Mouse (Mus musculus): ENCODE results near the gene Wwc1.
A peak's percentile ranks its signal among the peaks of the same experiment; 100 is the strongest.

Wwc1 gene

DNA sequence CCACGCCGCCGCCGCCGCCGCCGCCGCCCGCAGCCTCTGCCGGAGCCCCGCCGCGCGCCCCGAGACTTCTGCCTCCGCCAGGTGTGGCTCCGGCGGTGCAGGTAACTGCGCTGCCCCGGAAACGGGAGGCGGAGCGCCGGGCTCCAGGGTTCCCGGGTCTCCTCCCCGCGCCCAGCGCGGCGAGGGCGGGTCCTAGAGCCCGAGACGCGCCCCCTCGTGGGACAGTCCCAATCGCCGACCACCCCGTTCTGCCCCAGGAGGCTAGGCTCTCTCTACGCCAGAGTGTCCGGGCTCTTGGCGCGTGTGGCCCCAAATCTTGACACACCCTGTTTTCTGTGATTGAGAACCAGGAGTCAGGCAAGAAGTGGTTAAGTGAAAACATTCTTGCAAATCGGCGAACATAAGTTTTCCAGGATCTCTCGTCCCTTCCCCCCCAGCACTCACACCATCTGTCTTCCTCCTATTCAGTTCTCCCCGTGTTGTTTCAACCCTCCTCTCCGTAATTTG is at the start of gene Wwc1:
Gene Wwc1 (minus strand): TSS at position 117 of the 507 bp plus-strand sequence.
- no peak for DNase-seq (ENCODE audit: low read depth, low spot score)

DNA sequence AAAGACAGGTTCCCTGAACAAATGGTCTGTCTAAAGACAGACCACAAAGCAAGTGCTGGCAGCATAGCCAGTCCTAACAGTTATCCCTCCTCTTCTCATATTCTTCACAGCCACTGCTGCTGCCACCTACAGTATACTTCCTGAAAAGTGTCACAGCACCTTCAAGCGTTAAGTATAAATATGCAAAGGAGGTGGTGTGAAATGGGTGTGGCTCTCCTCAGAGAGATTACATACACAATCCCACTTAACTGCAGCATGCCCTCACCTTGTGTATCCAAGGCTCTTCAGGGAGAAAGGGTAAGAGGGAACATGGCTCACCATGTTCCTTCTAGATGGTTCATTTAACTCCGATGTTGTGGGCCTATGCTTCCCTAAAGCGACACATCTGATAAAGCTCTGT is 39.7 kb upstream of the Wwc1 start:
- no peak for DNase-seq (ENCODE audit: low read depth, low spot score)

DNA sequence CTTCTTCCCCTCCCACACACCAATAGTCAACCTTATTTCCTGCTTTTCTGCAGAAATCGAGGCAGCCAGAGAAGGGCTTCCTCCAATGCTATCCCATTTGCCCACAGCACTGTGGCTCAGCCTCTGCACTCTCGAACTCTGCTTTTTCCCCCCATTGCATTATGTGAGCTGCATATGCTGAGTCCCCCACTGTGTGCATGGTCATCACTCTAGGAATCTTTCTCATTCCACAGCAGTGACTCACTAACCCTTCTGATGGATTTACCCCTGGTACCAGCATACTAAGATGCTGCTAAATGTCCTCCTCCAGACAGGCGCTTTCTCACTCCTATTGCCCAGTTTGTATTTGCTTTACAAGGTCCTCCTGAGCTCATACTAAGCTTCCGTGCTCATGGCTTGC is 32.9 kb upstream of the Wwc1 start:
- DNase-seq (ENCODE audit: low read depth, low spot score) = no peak

DNA sequence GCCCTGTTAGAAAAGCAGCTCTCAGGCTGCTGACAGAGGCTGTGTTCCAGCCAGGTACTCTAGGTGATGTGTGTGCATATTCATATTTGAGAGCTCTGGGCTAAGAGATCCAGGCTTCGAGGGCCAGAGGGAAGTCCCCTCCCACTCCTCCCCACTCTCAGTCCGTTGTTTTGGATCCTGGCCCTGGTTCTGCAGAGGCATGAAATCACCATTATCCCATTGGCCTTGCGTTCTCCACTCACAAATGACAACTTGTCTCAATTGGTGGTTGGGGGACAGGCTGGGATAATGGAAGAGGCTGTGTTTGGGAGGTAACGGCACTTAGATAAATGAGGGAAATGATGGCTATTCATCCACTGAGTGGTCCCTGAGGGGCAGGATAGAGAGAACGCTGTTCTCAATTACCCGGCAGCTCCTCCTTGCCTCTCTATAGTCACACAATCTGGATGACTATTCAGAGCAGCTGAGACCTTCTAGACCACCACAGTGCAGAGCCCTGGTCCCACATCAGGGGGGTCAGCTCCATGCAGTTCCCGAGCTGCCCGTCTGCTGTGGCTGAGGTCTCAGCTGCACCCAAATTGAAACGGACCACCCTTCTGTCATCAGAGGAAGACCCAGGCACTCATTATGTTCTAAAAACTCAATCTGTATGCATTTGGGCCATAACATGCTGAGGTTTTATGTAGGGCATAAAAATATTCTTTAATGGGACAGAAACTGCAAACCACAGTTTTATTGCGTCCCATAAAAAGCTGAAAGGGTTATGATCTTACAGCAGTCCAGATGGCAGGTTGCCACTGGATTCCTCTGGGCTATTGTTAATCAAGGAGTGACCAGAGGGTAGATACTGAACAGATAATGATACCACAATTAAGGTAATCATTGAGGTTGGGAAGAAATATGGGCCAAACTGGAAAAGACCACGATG is 29.2 kb upstream of the Wwc1 start:
- no peak for DNase-seq (ENCODE audit: low read depth, low spot score)

DNA sequence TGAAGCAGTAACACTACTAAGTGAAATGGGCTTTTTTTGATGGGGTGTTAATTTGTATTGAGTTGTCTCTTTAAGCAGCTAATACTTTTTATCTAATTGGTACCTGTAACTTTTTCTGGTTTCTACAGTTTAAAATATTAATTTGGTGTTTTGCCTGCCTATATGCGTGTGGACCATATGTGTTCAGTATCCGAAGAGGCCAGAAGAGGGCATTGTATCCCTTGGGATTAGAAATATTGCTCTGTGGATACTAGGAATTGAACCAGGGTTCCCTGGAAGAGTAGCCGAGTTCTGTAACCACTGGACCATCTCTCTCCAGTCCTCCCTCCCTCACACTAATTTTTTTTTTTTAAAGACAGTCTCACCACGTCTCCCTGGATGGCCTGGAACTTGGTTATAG is 22.6 kb upstream of the Wwc1 start:
- no peak for DNase-seq (ENCODE audit: low read depth, low spot score)

DNA sequence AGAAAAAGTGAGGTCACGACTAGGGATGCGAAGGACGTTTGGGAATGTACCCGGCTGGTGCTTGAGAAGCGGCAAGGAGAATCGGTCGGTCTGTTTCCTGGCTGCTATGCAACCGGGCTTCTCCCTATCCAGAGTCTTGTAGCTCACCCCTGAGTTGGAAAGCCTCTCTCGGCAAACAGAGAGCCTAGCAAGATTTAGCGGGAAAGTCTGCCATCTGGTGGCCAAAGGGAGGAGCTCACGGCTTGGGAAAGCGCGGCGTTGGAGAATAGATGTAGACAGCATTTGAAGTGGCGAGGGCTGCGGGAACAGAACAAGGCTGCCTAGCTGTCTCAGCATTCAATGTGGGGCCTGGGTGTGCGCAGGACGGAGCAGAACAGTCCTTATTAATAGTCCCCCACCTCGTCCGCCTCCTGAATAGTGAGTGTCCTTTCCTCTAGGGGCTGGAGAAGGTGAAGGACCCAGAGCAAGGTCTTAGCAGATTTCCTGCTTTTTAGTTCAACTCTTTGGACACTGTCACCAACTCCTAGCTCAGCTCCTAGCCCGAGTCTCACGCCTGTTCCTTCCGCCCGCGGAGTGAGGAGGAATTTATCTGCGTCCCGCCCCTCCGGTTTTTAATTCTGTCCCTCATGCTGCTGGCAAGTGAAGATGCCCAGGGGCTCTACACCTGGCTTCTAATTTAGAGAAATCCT is 21.1 kb upstream of the Wwc1 start:
- DNase-seq (ENCODE audit: low read depth, low spot score) = peak; percentile 68

DNA sequence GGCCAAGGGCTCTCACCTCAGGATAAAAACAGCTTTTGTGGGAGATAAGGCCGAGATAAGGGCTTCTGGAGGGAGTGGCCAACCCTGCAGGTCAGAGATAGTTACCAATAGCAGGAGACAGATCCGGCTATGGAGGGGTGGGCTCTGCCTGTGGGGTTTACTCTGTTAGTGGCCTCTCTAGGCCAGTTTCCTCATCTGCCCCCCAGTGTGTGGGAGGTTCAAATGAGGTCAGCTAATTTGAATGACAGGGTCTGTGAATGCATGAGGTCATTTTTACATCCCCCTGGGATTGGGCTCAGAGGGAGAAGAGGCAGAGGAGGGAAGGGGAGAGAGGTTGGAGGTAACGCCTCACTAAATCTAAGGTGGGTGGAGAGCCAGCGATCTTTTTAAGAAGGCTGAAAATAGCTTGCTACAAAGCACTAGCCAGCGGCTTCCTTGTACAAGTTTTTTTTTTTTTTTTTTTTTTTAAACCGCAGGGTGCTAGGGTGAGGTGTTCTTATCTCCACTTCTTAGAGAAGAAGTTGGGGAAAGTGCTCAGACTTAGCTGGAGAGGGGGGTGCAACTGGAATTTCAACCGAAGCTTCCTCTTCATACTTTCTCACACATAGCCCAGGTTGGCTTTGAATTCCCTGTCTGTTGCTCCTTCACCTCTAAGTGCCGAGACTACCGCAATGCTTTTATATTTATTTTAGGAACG is 20.4 kb upstream of the Wwc1 start:
- DNase-seq (ENCODE audit: low read depth, low spot score) = no peak

DNA sequence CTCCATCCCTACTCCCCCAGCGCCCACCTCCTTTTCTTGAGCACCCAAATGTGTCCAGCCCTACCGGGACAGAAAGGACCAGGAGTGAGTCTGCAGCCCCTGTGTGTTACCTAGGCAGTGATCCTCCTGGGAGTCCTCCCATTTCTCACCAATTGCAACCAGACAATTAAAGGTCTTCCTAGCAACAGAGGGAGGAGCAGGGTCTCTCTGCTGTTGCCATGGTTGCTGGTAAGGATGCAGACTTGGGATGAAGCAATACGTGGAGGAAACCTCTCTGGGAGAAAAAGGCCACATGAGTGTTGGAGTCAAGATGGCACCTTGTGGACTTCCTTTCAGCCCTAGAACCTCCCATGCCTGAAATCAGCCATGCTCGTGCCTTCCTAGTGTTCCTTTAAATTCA is 19.7 kb upstream of the Wwc1 start:
- no peak for DNase-seq (ENCODE audit: low read depth, low spot score)

DNA sequence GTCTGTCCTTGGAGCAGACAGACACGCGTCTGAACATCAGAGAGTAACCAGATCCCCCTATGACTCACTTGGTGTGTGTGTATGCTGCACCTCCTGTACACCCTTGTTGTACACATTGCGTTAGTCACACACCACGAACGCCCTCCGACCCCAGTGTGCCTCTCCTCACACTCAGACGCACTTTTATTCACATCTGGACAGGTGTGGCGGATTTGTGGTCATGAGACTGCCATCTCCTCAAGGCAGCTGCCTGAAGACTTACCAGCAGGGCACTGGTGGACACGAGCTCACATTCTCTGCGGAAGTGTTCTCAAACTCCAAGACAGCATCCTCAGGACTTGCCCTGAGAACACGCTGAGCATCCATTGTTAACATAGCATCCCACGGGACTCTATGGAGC is 17.7 kb upstream of the Wwc1 start:
- DNase-seq (ENCODE audit: low read depth, low spot score) = no peak

DNA sequence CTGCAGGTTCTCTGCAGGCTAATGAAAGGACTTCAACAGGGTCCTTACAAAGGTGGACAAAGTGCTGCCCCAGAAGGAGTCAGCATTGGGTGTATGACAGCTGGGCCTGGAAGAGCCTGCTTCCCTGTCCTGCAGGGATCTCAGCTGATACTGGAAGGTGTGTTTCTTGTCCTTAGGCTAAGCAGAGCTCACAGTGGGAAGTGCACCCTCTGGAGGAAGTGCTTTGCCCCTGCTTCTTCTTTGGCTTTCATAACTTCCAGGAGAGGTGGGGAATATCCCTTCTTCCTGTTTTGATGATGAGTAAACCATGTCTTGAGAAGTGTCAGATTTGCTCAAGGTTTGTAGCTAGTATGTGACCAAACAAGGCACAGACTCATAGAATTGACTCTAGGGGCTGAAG is 15.0 kb upstream of the Wwc1 start:
- DNase-seq (ENCODE audit: low read depth, low spot score) = no peak

DNA sequence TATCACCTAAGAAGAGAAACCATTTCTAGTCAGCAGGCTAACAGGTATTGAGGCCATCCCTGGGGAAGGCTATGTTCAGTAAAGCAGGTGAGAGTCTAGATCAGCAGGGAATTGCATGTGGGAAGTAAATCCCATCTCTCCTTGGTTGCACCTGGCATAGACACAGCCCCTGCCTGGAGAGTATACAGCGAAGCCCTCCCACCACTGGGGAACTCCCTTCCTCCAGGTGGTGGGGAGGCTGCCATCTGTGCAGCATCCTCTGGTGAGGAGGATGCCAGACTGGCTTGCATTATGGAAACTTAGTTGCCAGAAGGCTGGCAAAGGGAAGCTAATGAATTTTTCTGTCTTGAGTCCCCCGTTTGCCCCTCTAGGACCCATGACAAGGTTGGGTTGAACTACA is 11.5 kb upstream of the Wwc1 start:
- DNase-seq (ENCODE audit: low read depth, low spot score) = no peak

DNA sequence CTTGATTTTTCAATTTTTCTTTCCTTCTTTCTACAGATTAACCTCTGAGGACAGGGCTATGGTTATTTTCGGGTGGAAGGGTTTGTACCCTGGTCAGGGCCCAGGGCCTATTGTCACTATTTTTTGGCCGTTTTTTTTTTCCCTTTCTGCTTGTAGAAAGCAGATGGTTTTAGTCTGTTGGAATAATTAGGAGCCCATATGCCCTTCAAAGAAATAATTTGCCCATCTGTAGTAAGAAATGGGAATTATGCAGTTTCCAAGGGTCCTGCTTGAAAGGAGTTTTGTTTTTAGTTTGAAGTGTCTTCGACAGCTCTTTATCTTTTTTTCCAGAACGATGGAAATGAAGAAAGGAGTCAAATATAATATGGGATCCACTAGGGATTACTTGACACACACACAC is 9.6 kb upstream of the Wwc1 start:
- no peak for DNase-seq (ENCODE audit: low read depth, low spot score)

DNA sequence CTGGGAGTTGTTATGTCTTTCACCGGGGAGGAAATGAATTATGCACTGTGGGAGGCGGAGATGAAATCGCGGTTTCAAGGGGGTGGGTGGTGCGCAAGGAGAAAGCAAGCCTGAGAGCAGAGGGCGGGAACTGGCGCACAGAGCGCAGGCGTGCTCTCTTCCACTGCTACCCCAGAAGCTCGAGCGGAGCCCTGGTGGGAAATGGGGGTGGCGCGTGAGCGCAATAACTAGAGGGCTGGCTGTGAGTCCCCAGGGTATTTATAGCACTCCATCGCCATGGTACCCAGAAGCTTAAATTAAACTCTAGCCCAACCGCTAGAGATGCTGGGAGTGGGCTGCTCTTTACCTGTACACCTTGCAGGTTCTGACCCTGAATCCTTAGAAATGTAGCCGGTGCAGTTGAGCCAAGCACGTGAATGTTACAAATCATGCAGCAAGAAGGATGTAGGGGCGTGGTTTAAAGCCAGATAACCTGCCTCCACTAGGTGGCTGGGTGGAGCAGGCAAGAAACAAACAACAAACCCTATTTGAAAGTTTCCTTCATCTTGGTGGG is 5.6 kb upstream of the Wwc1 start:
- DNase-seq (ENCODE audit: low read depth, low spot score) = no peak

DNA sequence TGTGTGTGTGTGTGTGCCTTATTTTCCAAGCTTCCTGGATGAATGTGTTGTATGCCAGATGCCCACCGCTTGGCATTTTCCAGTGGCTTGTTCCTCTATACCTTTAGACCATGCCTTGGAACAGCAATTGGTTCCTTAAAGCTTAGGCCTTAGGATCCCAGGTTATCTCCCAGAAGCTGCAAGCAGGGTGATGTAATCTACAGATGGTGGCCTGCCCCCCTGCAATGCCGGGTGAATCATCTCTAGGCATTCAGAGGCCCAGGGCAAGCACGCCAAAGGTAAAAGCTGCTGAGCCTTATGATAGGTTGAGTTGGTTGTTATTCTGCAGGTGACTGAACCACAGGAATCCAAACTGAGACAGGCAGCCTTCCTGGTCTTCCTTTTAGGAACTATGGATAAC is 2.4 kb upstream of the Wwc1 start:
- DNase-seq (ENCODE audit: low read depth, low spot score) = no peak

DNA sequence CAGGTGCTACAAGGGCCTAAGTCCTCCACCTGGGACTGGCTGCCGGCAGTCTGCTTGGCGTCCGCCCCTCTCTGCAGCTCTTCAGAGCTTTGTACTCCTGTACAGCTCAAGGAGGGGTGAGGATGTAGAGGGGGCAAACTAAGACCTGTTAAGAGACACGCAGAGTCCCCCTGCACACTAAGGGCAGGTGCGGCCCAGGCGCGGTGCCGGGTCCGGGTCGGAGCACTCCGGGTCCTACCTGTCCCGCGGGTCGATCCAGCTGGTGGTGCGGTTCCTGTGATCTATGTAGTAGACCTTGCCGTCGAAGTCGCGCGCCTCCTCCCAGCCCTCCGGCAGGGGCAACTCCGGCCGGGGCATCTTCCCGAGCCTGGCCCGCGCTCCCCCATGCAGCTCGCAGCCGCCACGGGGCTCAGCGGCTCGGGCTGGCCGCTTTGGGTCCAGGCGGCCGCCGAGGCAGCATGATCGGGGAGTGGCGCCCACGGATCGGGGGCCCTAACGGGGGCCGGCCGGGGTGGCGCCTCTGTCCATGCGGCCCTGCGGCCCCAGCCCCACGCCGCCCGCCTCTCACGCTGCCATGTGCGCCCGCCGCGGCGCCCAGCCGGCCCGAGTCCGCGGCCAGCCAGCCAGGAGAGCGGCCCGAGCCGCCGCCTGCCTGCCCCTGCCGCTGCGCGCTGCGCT is 455 bp downstream of the Wwc1 start:
- no peak for DNase-seq (ENCODE audit: low read depth, low spot score)

DNA sequence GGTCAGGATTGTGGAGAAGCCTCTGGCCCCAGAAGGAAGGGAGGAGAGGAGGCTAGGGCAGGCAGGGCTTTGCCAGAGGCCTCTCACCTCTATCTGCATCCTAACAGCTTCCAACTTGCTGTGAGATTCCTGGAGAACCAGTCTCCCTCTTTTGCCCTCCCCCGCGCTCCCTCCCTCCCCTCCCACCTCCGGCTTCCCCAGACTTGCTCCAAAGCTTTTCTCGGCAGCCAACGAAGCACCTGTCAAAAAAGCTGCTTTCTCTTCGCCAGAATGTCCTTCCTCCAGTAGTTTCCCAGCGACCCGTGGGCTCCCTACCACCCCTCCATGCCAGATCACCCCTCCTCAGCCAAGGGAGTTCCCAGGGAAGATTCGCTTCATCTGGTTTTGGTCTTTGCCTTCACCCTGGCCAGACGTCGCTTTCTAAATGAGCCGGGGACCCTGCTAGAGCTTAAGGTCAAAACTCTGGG is 1.0 kb downstream of the Wwc1 start:
- no peak for DNase-seq (ENCODE audit: low read depth, low spot score)

DNA sequence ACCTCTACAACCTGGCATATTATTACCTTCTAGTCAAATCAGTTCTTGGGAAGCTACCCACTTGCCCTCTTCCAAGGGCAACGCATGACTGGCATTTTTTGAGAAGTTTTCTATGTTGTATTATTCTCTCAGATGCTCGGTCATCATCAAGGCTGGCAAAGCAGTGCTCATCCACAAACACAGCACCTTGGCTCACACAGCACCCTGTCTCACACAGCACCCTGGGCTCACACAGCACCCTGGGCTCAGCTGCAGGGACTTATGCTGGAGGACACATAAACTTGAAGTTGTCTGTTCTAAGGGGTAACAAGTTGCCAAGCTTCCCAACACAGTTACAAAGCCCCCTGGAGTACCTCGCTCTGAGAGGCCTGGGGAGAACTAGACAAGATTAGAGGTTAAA is 2.5 kb downstream of the Wwc1 start:
- no peak for DNase-seq (ENCODE audit: low read depth, low spot score)

DNA sequence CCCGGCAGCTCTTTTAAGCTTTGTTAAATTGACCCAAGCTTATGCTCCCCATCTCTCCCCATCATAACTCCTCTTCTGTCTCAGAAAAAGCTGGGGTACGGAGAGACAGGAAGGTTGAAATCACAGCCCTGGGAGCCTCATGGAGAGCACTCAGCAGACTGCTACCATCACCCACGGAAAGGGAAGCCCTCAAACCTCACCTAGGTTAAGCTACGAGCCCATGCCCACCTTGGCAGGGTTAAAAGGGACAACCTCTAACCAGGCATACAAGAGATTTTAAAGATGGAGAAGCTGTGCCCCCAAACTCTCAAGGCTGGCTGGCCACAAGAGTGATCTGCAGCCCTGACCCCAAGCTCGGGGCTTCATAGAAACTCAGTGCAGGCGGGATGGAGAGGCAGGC is 3.2 kb downstream of the Wwc1 start:
- DNase-seq (ENCODE audit: low read depth, low spot score) = no peak

DNA sequence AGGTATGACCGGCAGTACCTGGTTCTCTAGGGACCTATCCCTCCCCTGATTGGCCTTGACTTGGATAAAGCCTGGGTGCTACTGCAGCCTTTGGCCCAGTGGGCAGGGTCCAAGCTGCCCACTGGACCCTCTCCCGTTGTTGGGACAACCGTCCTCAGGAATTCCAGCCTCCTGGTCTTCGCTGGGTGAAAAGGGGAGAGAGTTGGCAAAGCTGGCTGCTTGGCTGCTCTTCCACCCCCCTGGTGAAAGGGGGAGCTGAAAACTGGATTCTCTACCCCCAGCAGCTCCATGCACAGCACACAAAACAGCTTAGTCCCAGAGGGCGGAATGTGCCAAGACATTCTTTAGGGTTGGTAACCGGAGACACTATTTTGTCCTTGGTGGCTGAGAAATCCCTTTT is 3.8 kb downstream of the Wwc1 start:
- no peak for DNase-seq (ENCODE audit: low read depth, low spot score)

DNA sequence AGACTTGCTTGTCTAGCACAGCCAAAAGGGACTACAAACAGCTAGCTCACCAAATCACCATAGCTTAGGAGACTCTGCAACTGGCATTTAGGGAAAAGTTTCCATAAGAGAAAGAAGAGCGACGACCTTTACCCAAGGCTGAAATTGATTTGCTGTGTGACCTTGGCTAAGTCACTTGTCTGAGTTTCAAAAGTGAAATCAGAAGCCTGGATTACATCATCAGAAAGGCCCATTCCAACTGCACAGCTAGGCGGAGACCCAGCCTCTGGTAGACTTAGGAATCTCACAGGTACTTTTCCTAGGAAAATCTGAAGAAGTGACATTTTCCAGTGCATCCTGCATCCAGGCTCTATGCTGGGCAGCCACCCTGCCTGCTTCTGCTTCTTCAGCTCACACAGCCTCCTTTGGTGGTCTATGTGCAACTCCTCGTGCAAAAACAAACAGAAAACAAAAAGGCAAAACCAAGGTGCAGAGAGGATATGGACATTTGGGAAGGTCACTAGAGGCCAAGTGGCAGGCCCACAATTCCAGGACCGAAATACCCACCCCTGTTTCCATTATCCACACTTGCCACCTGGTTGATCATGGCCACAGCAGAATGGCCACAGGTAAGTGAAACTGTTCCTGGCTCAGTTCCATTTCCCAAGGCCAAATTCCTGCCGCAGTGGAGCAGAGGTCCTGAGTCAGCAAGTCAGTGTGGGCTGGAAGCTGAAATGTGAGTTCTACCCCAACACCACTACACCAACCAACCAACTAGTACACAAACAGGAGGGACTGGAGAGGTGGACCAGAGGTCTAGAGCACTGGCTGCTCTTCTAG is 5.5 kb downstream of the Wwc1 start:
- no peak for DNase-seq (ENCODE audit: low read depth, low spot score)

All from retina, adult 2 months (tissue).